Mouse (Mus musculus) activated CD4-positive, CD25-positive, alpha-beta regulatory T cell, adult 4 months (primary cell): ENCODE measurements around the gene Rnd1. TPM values are rescaled to one million over a fixed set of nuclear protein-coding genes. Genes with fewer than 3 reads are reported as not detected.

Experiments
- ATAC-seq: one replicate; pipeline ENCODE4 v1.8.0; 2017
- polyA plus RNA-seq, 2 experiments: library from polyadenylated mRNA; unstranded; fragments of 100-300 nt; shearing (Covaris generic); gene quantifications; one replicate each; pipeline ENCODE4 v1.2.1; 2017

The Rnd1 gene
- polyA plus RNA-seq, 2 experiments from 2014 or later: 0.50 to 1.5 TPM

- no peak for ATAC-seq
Measured at GRCm38 (mm10) chr15:98636517-98636916, 40.7 kb downstream of the Rnd1 start.

- no peak for ATAC-seq
Measured at GRCm38 (mm10) chr15:98635291-98635841, 41.9 kb downstream of the Rnd1 start.

GRCm38 (mm10) chr15:98634541-98635081, 42.6 kb downstream of the Rnd1 start:
- ATAC-seq: peak; percentile 56

- ATAC-seq: peak; percentile 21
Measured at GRCm38 (mm10) chr15:98633822-98634470, 43.3 kb downstream of the Rnd1 start.

- no peak for ATAC-seq
Measured at GRCm38 (mm10) chr15:98632921-98633320, 44.3 kb downstream of the Rnd1 start.

- no peak for ATAC-seq
Measured at GRCm38 (mm10) chr15:98632107-98632744, 45.0 kb downstream of the Rnd1 start.

GRCm38 (mm10) chr15:98631493-98631892, 45.8 kb downstream of the Rnd1 start:
- no peak for ATAC-seq

GRCm38 (mm10) chr15:98630540-98630939, 46.7 kb downstream of the Rnd1 start, which contains the start of gene Cacnb3:
TSS of gene Cacnb3 (plus strand) at chr15:98630840.
- ATAC-seq: no peak

- no peak for ATAC-seq
Measured at GRCm38 (mm10) chr15:98629464-98629863, 47.8 kb downstream of the Rnd1 start.

- no peak for ATAC-seq
Measured at GRCm38 (mm10) chr15:98628589-98629254, 48.5 kb downstream of the Rnd1 start.

GRCm38 (mm10) chr15:98626487-98627212, 50.6 kb downstream of the Rnd1 start:
- ATAC-seq: no peak

- ATAC-seq: no peak
Measured at GRCm38 (mm10) chr15:98626078-98626477, 51.2 kb downstream of the Rnd1 start.

- peak; percentile 57 for ATAC-seq
Measured at GRCm38 (mm10) chr15:98623361-98623821, 53.9 kb downstream of the Rnd1 start.

GRCm38 (mm10) chr15:98622721-98623120, 54.5 kb downstream of the Rnd1 start:
- ATAC-seq: no peak

GRCm38 (mm10) chr15:98622199-98622598, 55.1 kb downstream of the Rnd1 start:
- ATAC-seq: peak; percentile 28

GRCm38 (mm10) chr15:98617176-98617537, 60.1 kb downstream of the Rnd1 start:
- no peak for ATAC-seq

GRCm38 (mm10) chr15:98616362-98617175, 60.7 kb downstream of the Rnd1 start:
- no peak for ATAC-seq

GRCm38 (mm10) chr15:98615751-98616150, 61.5 kb downstream of the Rnd1 start:
- ATAC-seq: no peak

- no peak for ATAC-seq
Measured at GRCm38 (mm10) chr15:98614971-98615370, 62.3 kb downstream of the Rnd1 start.

GRCm38 (mm10) chr15:98614551-98614950, 62.7 kb downstream of the Rnd1 start:
- ATAC-seq: no peak
